Mouse (Mus musculus): ENCODE measurements around the gene Gadd45b. TPM values are rescaled to one million over a fixed set of nuclear protein-coding genes. Genes with fewer than 3 reads are reported as not detected.

Gene Gadd45b
- polyA plus RNA-seq, 1 experiment from 2014 or later, result 21.2 TPM

DNA sequence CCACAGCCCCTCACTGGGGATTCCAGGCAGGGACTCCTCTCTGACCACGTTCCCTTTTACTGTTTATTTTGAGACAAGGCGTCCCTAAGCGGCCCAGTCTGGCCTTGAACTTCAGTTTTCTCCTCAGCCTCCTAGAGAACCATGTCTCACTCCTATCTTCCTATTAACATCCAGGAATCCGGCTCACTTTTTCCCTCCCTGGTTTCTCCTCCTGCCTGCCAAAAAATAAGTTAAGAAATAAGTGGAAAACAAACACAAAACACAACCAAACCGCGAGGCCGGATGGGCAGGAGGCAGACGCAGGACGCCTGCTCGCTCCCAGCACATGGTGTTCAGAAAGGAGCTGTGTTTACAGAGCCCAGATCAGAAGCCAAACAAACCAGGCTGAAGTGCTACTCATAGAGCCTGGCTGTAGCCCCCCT, 32.2 kb downstream of the Gadd45b start:
- Histone ChIP-seq H3K27ac (ENCODE audit: low read depth) (peak overlapping the region; percentile 77), H3K27me3 (replicated peaks; ENCODE audit: control insufficient read depth, insufficient read depth, low read length) (no peaks in the 10 kb centered on the region), H3K4me3 (ENCODE audit: low read depth, low read length) (no peak overlapping the region), H3K4me1 (replicated peaks; ENCODE audit: control insufficient read depth, insufficient read depth, low read length) (peaks cover 43% of the 10 kb centered on the region), H3K4me2 (ENCODE audit: low read length) (no peak overlapping the region), H3K36me3 (ENCODE audit: control insufficient read depth, insufficient read depth, low read length) (no peaks in the 10 kb centered on the region), H3K9ac (ENCODE audit: low read length) (no peak overlapping the region), H3K9me3 (ENCODE audit: control insufficient read depth, low read length) (no peaks in the 10 kb centered on the region)
- DNase-seq (ENCODE audit: low spot score) (no peak), ATAC-seq (replicated peaks; ENCODE audit: low FRiP score, low TSS enrichment, low read depth) (no peak)
- WGBS, result 23% methylated on average over 10 of the region's 10 CpGs

DNA sequence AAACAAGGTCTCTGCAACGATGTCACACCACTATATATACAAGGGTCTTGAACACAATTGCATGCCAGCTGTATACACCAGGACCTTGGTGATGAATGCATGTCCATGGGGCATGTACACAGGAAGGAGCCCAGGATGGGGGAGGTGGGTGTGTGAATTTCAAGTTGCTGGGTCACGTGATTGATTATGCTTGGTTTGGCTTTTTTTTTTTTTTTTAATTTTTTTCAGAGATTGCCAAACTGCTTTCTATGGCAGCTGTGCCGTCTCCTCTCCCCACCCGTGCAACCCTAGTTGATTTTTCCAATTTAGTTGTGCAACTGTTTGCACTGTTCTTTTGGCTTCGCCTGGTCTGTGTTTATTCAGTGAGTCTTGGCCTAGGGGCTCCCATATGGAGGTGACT, 32.7 kb downstream of the Gadd45b start:
- WGBS, result 48% methylated on average over 5 of the region's 5 CpGs

DNA sequence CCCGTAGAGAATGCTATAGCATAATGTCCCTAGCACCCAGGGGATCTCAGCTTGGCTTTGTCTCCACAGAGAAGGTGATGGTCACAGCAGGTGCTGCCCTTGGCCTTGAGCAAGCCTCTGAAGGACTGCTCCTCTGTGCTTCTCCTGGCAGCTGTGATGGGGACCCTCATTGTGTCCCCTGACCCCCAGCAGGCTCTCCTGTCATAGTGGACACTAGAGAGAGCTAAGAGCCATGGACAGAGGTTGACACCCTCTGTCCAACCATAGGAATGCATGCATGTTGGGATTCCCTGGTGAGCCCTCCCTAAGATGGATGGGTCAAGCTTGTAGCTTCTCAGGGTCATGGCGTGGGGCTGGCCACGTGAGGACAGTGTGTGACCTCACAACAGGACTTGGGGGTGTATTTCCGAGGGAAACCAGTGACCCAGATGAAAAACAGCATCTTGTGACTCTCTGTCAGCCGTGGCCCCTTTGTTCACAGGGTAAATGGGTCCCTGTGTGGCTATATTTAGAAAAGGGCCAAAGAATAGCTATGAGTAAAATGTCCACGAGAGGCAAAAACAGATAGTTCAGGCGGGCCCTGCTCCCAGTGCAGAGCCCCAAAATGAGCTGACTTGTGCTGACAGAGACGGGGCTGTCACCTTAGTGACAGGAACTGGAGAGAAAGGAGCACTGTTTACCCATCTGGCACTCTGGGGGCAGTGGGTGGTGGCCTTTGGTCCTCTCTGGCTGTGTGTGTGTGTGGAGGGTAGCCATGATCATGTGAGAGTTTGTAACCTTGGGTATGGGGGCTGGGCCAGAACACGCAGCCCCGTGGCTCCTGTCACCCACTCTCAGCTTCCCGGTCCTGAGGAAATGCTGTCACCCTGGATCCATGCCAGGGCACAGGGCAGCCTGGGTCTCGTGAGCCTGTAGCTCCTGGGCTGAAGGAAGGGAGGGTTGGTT, 33.4 kb downstream of the Gadd45b start:
- H3K36me3 ChIP-seq (ENCODE audit: control insufficient read depth, insufficient read depth, low read length), result no peaks in the 10 kb centered on the region
- ATAC-seq (replicated peaks; ENCODE audit: low FRiP score, low TSS enrichment, low read depth), result no peak
- H3K4me2 ChIP-seq (ENCODE audit: low read length), result no peak overlapping the region
- H3K27me3 ChIP-seq (replicated peaks; ENCODE audit: control insufficient read depth, insufficient read depth, low read length), result no peaks in the 10 kb centered on the region
- H3K27ac ChIP-seq (ENCODE audit: low read depth), result 0 out of 2 replicates have a peak overlapping the region, but pooled peaks have one; percentile 77
- H3K4me1 ChIP-seq (replicated peaks; ENCODE audit: control insufficient read depth, insufficient read depth, low read length), result peaks cover 47% of the 10 kb centered on the region
- no peak for DNase-seq (ENCODE audit: low spot score)
- no peak overlapping the region for H3K4me3 ChIP-seq (ENCODE audit: low read depth, low read length)
- no peak overlapping the region; the same call in 1 of the 2 replicates for H3K9ac ChIP-seq (ENCODE audit: low read length)
- no peaks in the 10 kb centered on the region for H3K9me3 ChIP-seq (ENCODE audit: control insufficient read depth, low read length)
- WGBS, result 51% methylated on average over 12 of the region's 12 CpGs

More for the DNA sequence above, 32.7 kb downstream of the Gadd45b start:
- Histone ChIP-seq H3K27ac (ENCODE audit: low read depth) (peak overlapping the region; percentile 77), H3K27me3 (replicated peaks; ENCODE audit: control insufficient read depth, insufficient read depth, low read length) (no peaks in the 10 kb centered on the region), H3K9me3 (ENCODE audit: control insufficient read depth, low read length) (no peaks in the 10 kb centered on the region), H3K4me1 (replicated peaks; ENCODE audit: control insufficient read depth, insufficient read depth, low read length) (peaks cover 47% of the 10 kb centered on the region), H3K9ac (ENCODE audit: low read length) (no peak overlapping the region), H3K4me2 (ENCODE audit: low read length) (no peak overlapping the region), H3K4me3 (ENCODE audit: low read depth, low read length) (no peak overlapping the region), H3K36me3 (ENCODE audit: control insufficient read depth, insufficient read depth, low read length) (no peaks in the 10 kb centered on the region)
- DNase-seq (ENCODE audit: low spot score), result no peak
- no peak for ATAC-seq (replicated peaks; ENCODE audit: low FRiP score, low TSS enrichment, low read depth)

DNA sequence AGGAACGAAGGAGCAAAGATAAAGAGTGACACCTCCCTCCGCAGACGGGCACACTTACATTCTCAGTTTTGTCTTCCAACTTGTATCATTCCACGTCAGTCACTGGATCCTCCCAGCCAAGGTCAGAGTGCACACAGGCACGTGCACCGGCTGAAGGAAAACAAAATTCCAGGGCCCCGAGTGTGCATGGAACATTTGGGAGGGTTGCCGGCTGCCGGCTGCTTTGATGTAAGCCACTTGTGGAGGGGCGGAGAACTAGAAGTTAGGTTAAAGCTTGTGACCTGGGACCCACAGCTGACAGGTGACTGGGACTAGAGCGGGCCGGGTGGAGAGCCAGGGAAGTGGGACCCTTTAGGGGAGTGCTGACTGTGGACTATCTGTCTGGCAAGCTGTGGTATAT, 36.4 kb downstream of the Gadd45b start:
- Histone ChIP-seq H3K9ac (ENCODE audit: low read length) (no peak overlapping the region), H3K4me1 (replicated peaks; ENCODE audit: control insufficient read depth, insufficient read depth, low read length) (peaks cover 37% of the 10 kb centered on the region), H3K9me3 (ENCODE audit: control insufficient read depth, low read length) (peaks cover 4% of the 10 kb centered on the region; the same call in 1 of the 2 replicates), H3K4me2 (ENCODE audit: low read length) (no peak overlapping the region), H3K27ac (ENCODE audit: low read depth) (no peak overlapping the region), H3K27me3 (replicated peaks; ENCODE audit: control insufficient read depth, insufficient read depth, low read length) (no peaks in the 10 kb centered on the region), H3K4me3 (ENCODE audit: low read depth, low read length) (no peak overlapping the region), H3K36me3 (ENCODE audit: control insufficient read depth, insufficient read depth, low read length) (no peaks in the 10 kb centered on the region)
- no peak for DNase-seq (ENCODE audit: low spot score)
- 35% methylated on average over 12 of the region's 12 CpGs for WGBS
- no peak for ATAC-seq (replicated peaks; ENCODE audit: low FRiP score, low TSS enrichment, low read depth)

DNA sequence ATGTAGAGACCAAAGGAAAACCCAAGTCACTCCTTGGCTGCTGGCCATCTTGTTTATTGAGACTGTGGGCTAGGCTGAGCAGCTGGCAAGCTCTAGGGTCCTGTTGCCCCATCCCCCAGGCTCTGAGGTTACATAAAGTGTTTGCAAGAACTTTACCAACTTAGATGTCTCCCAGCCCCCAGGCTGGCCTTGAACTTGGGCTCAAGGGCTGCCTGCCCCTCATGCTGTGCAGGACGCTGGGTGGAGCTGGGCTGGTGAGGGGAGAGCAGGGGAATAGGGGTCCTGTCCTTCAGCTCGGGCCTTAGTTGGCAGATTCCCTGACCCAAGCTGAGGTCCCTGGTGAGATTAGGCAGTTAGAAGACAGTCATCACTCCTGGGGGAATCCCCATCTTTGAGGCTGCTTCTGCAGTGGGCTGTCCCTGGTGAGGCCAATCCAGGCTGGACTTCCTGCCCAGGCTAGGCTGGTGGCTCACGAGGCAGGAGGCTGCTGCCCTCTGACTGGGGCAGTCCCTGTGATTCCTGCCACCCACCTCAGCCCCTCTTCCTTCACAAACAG, 37.3 kb downstream of the Gadd45b start:
- DNase-seq (ENCODE audit: low spot score), result no peak
- ATAC-seq (replicated peaks; ENCODE audit: low FRiP score, low TSS enrichment, low read depth), result no peak
- 48% methylated on average over 3 of the region's 3 CpGs for WGBS
- no peaks in the 10 kb centered on the region for H3K27me3 ChIP-seq (replicated peaks; ENCODE audit: control insufficient read depth, insufficient read depth, low read length)
- H3K36me3 ChIP-seq (ENCODE audit: control insufficient read depth, insufficient read depth, low read length), result no peaks in the 10 kb centered on the region
- H3K27ac ChIP-seq (ENCODE audit: low read depth), result no peak overlapping the region
- 0 out of 2 replicates have a peak overlapping the region, but pooled peaks have one; percentile 10 for H3K9ac ChIP-seq (ENCODE audit: low read length)
- peaks cover 4% of the 10 kb centered on the region; the same call in 1 of the 2 replicates for H3K9me3 ChIP-seq (ENCODE audit: control insufficient read depth, low read length)
- no peak overlapping the region for H3K4me3 ChIP-seq (ENCODE audit: low read depth, low read length)
- peaks cover 36% of the 10 kb centered on the region for H3K4me1 ChIP-seq (replicated peaks; ENCODE audit: control insufficient read depth, insufficient read depth, low read length)
- H3K4me2 ChIP-seq (ENCODE audit: low read length), result no peak overlapping the region

DNA sequence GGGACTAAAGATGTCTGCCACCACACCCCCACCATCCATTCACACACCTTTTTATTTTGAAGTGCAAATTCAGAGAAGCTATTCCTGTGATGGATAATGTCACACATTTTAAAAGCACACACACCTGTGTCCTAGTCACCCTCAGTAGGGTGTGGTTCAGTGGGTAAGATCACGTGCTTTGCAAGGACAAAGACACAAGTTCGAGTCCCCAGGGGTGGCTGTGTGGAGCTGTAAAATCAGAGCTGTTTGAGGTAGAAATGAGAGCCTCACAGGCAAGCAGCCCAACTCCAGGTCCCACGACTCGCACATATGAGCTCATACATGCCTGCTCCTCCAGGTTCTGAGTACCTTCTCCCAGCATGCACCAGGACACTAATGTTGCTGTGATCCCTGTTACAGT, 38.2 kb downstream of the Gadd45b start:
- DNase-seq (ENCODE audit: low spot score), result no peak
- peaks cover 4% of the 10 kb centered on the region; the same call in 1 of the 2 replicates for H3K9me3 ChIP-seq (ENCODE audit: control insufficient read depth, low read length)

DNA sequence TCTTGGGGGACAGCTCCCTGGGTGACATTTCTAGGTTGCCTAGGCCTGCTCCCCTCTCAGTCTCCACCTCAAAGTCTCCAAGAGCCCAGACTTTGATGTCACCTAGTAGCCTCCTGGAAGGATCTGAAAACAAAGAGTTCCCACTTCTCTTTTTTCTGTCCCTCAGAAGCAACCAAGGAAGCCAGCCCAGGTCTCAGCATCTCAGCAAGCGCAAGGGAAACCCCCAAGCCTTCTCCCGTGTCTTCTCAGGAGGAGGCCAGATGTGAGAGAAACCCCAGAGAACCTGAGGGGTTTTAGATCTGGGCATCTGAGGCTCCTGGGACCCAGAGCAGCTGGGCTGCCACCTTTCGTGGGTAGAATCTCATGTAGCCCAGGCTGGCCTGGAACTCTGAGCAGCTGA, 39.4 kb downstream of the Gadd45b start:
- Histone ChIP-seq H3K4me2 (ENCODE audit: low read length) (no peak overlapping the region), H3K4me3 (ENCODE audit: low read depth, low read length) (no peak overlapping the region), H3K4me1 (replicated peaks; ENCODE audit: control insufficient read depth, insufficient read depth, low read length) (peaks cover 32% of the 10 kb centered on the region)

More for the DNA sequence above, 38.2 kb downstream of the Gadd45b start:
- WGBS, result 93% methylated on average over 4 of the region's 4 CpGs
- Histone ChIP-seq H3K4me1 (replicated peaks; ENCODE audit: control insufficient read depth, insufficient read depth, low read length) (peaks cover 36% of the 10 kb centered on the region), H3K4me3 (ENCODE audit: low read depth, low read length) (no peak overlapping the region), H3K4me2 (ENCODE audit: low read length) (no peak overlapping the region), H3K36me3 (ENCODE audit: control insufficient read depth, insufficient read depth, low read length) (no peaks in the 10 kb centered on the region), H3K27me3 (replicated peaks; ENCODE audit: control insufficient read depth, insufficient read depth, low read length) (no peaks in the 10 kb centered on the region), H3K9ac (ENCODE audit: low read length) (no peak overlapping the region), H3K27ac (ENCODE audit: low read depth) (no peak overlapping the region)
- no peak for ATAC-seq (replicated peaks; ENCODE audit: low FRiP score, low TSS enrichment, low read depth)

DNA sequence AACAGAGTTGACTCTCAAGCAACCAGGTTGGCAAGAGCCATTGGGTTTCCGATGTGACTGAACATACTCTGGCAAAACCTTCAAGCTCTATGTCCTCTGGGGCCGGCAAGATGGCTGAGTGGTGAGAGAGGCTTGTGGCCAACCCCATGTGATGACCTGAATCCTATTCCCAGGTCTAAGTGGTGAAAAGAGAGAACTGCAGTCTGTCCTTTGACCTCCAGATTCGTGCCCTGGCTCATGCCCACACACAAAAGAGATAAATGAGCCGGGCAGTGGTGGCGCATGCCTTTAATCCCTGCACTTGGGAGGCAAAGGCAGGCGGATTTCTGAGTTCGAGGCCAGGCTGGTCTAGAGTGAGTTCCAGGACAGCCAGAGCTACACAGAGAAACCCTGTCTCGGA, 40.3 kb downstream of the Gadd45b start:
- no peaks in the 10 kb centered on the region for H3K27me3 ChIP-seq (replicated peaks; ENCODE audit: control insufficient read depth, insufficient read depth, low read length)
- WGBS, result 85% methylated on average over 8 of the region's 8 CpGs
- no peak overlapping the region for H3K27ac ChIP-seq (ENCODE audit: low read depth)
- DNase-seq (ENCODE audit: low spot score) (no peak), ATAC-seq (replicated peaks; ENCODE audit: low FRiP score, low TSS enrichment, low read depth) (no peak)
- H3K4me3 ChIP-seq (ENCODE audit: low read depth, low read length), result no peak overlapping the region
- H3K4me2 ChIP-seq (ENCODE audit: low read length), result no peak overlapping the region
- no peak overlapping the region for H3K9ac ChIP-seq (ENCODE audit: low read length)
- H3K9me3 ChIP-seq (ENCODE audit: control insufficient read depth, low read length), result peaks cover 4% of the 10 kb centered on the region; the same call in 1 of the 2 replicates
- H3K36me3 ChIP-seq (ENCODE audit: control insufficient read depth, insufficient read depth, low read length), result no peaks in the 10 kb centered on the region
- peaks cover 32% of the 10 kb centered on the region for H3K4me1 ChIP-seq (replicated peaks; ENCODE audit: control insufficient read depth, insufficient read depth, low read length)

More for the DNA sequence above, 39.4 kb downstream of the Gadd45b start:
- H3K27ac ChIP-seq (ENCODE audit: low read depth), result no peak overlapping the region
- ATAC-seq (replicated peaks; ENCODE audit: low FRiP score, low TSS enrichment, low read depth) (no peak), DNase-seq (ENCODE audit: low spot score) (no peak)
- no peaks in the 10 kb centered on the region for H3K27me3 ChIP-seq (replicated peaks; ENCODE audit: control insufficient read depth, insufficient read depth, low read length)
- no peaks in the 10 kb centered on the region for H3K36me3 ChIP-seq (ENCODE audit: control insufficient read depth, insufficient read depth, low read length)
- 85% methylated on average over 3 of the region's 3 CpGs for WGBS
- peaks cover 4% of the 10 kb centered on the region; the same call in 1 of the 2 replicates for H3K9me3 ChIP-seq (ENCODE audit: control insufficient read depth, low read length)
- no peak overlapping the region for H3K9ac ChIP-seq (ENCODE audit: low read length)
